Mouse (Mus musculus) lung, embryonic 16.5 days (tissue): ENCODE measurements around the gene Gm10644. TPM values are rescaled to one million over a fixed set of nuclear protein-coding genes. Genes with fewer than 3 reads are reported as not detected.
A peak's percentile ranks its signal among the peaks of the same experiment; 100 is the strongest.
"Not testable (repeated sequence)": the region's sequence is repeated elsewhere in the genome, so short reads cannot be mapped to it uniquely, and the experiment has no call there.

Source experiments
- ATAC-seq: fragments of 200-750 bp; cut with Nextera tagmentation; 2 replicates; pipeline ENCODE4 v1.8.0; 2017; ENCODE audit warnings: low read depth, mild to moderate bottlenecking, moderate library complexity
- H3K27ac ChIP-seq: fragments of 300-500 bp; sonication (generic); 2 replicates; pipeline ENCODE4 v1.5.1; 2014; ENCODE audit warnings: mild to moderate bottlenecking, control low read depth, low read length
- H3K27me3 ChIP-seq: fragments of 300-500 bp; sonication (generic); 2 replicates; pipeline ENCODE4 v1.6.1; 2014; ENCODE audit warnings: low read depth, low read length, mixed read lengths; ENCODE audit not compliant: control insufficient read depth, insufficient read depth
- H3K36me3 ChIP-seq: fragments of 300-500 bp; sonication (generic); 2 replicates; pipeline ENCODE4 v1.6.1; 2014; ENCODE audit warnings: low read length; ENCODE audit not compliant: control insufficient read depth, insufficient read depth
- H3K4me1 ChIP-seq: fragments of 300-500 bp; sonication (generic); replicated peaks from 2 replicates; pipeline ENCODE4 v1.6.1; 2014; ENCODE audit warnings: low read length, mixed read lengths; ENCODE audit not compliant: control insufficient read depth, insufficient read depth
- H3K4me2 ChIP-seq: fragments of 300-500 bp; sonication (generic); 2 replicates; pipeline ENCODE4 v1.6.1; 2014; ENCODE audit warnings: low read depth, low read length, control low read depth
- H3K4me3 ChIP-seq: fragments of 300-500 bp; sonication (generic); 2 replicates; pipeline ENCODE4 v1.5.1; 2014; ENCODE audit warnings: mild to moderate bottlenecking, low read length, control low read depth
- H3K9ac ChIP-seq: fragments of 300-500 bp; sonication (generic); 2 replicates; pipeline ENCODE4 v1.6.1; 2014; ENCODE audit warnings: low read length, control low read depth
- H3K9me3 ChIP-seq: fragments of 300-500 bp; sonication (generic); 2 replicates; pipeline ENCODE4 v1.6.1; 2016; ENCODE audit warnings: low read length; ENCODE audit not compliant: control insufficient read depth
- WGBS: fragments of 180-500 bp; shearing (Covaris S2); extraction: QIAGEN DNeasy Blood & Tissue Kit; methylation state at CpG from one replicate; pipeline ENCODE4 v1.1.7; 2014; 5-methylcytosine and 5-hydroxymethylcytosine counted together
- polyA plus RNA-seq: library from polyadenylated mRNA; unstranded; fragments of >200 nt; fragmentation: Nextera tagmentation; extraction: Ambion mirVana; gene quantifications from 2 replicates; pipeline ENCODE4 v1.2.1, GENCODE M21; 2015

Gene Gm10644
- polyA plus RNA-seq, 1 experiment from 2014 or later = 0.69 TPM

- H3K4me2 ChIP-seq, H3K4me3 ChIP-seq, H3K4me1 ChIP-seq, H3K9ac ChIP-seq, H3K27ac ChIP-seq, ATAC-seq, H3K27me3 ChIP-seq, H3K9me3 ChIP-seq: not testable (repeated sequence)
- whole genome bisulfite sequencing = 92% methylated on average over 2 of the region's 2 CpGs
- peaks cover 50% of the 10 kb centered on the region for H3K36me3 ChIP-seq
These were observed 28.2 kb upstream of the Gm10644 start for GRCm38 (mm10) chr8:83983222-83983621.

DNA sequence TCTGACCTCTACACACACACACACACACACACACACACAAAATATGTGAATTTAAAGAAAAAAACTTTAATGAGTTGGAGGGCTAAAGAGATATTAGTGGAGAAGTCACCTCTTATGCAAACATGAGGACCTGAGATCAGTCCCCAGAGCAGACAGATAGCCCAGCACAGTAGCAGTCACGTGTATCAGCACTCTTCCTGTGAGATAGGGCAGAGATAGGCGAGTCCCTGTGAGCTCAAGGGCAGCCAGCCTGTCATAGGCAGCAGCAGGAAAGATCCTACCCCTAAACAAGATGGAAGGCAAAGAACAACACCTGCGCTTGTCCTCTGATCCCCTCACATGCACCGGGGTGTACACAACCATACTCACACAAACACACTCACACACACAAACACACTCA lies 27.4 kb upstream of the Gm10644 start:
- no peak overlapping the region for H3K27ac ChIP-seq
- peaks cover 4% of the 10 kb centered on the region for H3K4me1 ChIP-seq
- H3K4me3 ChIP-seq = no peak overlapping the region
- no peak overlapping the region for H3K4me2 ChIP-seq
- no peaks in the 10 kb centered on the region for H3K27me3 ChIP-seq
- no peak overlapping the region for H3K9ac ChIP-seq
- peaks cover 43% of the 10 kb centered on the region for H3K36me3 ChIP-seq
- no peaks in the 10 kb centered on the region for H3K9me3 ChIP-seq
- 77% methylated on average over 4 of the region's 4 CpGs for WGBS
- ATAC-seq = no peak

GRCm38 (mm10) chr8:83981533-83981932 lies 26.5 kb upstream of the Gm10644 start:
- H3K9ac ChIP-seq = no peak overlapping the region
- no peak overlapping the region for H3K4me3 ChIP-seq
- H3K9me3 ChIP-seq = no peaks in the 10 kb centered on the region
- 94% methylated on average over 7 of the region's 7 CpGs for WGBS
- peaks cover 12% of the 10 kb centered on the region for H3K4me1 ChIP-seq
- H3K36me3 ChIP-seq = peaks cover 34% of the 10 kb centered on the region
- no peak overlapping the region for H3K4me2 ChIP-seq
- H3K27ac ChIP-seq = no peak overlapping the region
- no peaks in the 10 kb centered on the region for H3K27me3 ChIP-seq
- no peak for ATAC-seq

GRCm38 (mm10) chr8:83980845-83981244 lies 25.8 kb upstream of the Gm10644 start:
- Histone ChIP-seq H3K27me3 (no peaks in the 10 kb centered on the region), H3K4me2 (no peak overlapping the region), H3K9ac (no peak overlapping the region), H3K27ac (no peak overlapping the region), H3K9me3 (no peaks in the 10 kb centered on the region), H3K4me3 (no peak overlapping the region), H3K4me1 (peaks cover 12% of the 10 kb centered on the region), H3K36me3 (peaks cover 29% of the 10 kb centered on the region)
- 75% methylated on average over 8 of the region's 8 CpGs for WGBS
- ATAC-seq = no peak

DNA sequence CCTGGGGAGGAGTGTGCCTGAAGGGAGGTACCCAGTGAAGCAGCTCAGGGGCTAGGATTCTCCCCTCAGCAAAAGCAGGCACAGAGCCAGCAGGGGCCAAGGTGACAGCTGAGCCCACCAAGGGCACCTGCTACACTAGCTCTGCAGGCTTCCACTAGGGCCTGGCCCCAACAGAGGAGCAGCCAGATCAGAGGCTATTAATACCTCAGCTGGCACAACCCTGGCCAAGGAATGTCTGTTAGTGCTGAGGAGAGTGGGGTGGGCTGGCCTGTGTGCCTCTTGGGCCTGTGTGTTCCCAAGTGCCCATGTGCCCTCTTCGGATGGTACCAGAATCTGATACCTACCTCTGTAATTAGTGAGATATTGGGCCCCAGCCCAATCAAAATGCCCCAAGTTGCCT lies 25.2 kb upstream of the Gm10644 start:
- WGBS = 75% methylated on average over 1 of the region's 1 CpGs
- Histone ChIP-seq H3K9me3 (no peaks in the 10 kb centered on the region), H3K36me3 (peaks cover 29% of the 10 kb centered on the region), H3K4me2 (no peak overlapping the region), H3K27ac (no peak overlapping the region), H3K27me3 (no peaks in the 10 kb centered on the region), H3K9ac (no peak overlapping the region), H3K4me3 (no peak overlapping the region), H3K4me1 (peaks cover 12% of the 10 kb centered on the region)
- 0 out of 2 replicates have a peak, but pooled peaks have one; percentile 11 for ATAC-seq

DNA sequence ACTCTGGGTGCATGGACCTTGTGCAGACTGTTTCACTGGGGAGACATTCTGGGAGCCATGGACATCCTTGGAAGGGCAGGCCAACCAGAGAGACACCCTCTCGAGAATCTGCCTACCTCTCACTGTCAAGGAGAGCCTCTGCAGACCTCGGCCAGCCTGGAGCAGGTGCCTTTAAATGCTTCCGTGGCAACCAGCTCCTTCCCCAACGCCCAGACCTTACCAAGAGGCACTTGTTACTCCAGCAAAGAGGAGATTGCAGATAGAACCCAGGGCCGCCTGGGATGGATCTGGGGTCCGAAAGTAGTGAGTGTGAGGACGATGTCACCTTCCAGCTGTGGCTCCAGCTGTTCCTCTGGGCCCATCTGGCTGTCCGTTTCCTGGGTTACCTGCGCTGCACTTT lies 23.2 kb upstream of the Gm10644 start:
- WGBS = 66% methylated on average over 9 of the region's 9 CpGs
- Histone ChIP-seq H3K4me2 (no peak overlapping the region), H3K9ac (no peak overlapping the region), H3K36me3 (peaks cover 20% of the 10 kb centered on the region), H3K27me3 (no peaks in the 10 kb centered on the region), H3K9me3 (no peaks in the 10 kb centered on the region), H3K4me1 (peaks cover 25% of the 10 kb centered on the region), H3K4me3 (no peak overlapping the region), H3K27ac (no peak overlapping the region)
- ATAC-seq = no peak

- peaks cover 19% of the 10 kb centered on the region for H3K36me3 ChIP-seq
- no peaks in the 10 kb centered on the region for H3K9me3 ChIP-seq
- H3K4me1 ChIP-seq = peaks cover 25% of the 10 kb centered on the region
- ATAC-seq = no peak
- no peaks in the 10 kb centered on the region for H3K27me3 ChIP-seq
- H3K4me2 ChIP-seq = peak overlapping the region; percentile 6; the same call in 1 of the 2 replicates
- H3K9ac ChIP-seq = no peak overlapping the region
- no peak overlapping the region for H3K4me3 ChIP-seq
- peak overlapping the region; percentile 34; the same call in 1 of the 2 replicates for H3K27ac ChIP-seq
- WGBS = 39% methylated on average over 6 of the region's 6 CpGs
These were observed 22.6 kb upstream of the Gm10644 start for GRCm38 (mm10) chr8:83977646-83978045.

GRCm38 (mm10) chr8:83976779-83977350 lies 21.9 kb upstream of the Gm10644 start:
- H3K4me1 ChIP-seq = peaks cover 28% of the 10 kb centered on the region
- ATAC-seq = no peak
- no peak overlapping the region for H3K9ac ChIP-seq
- no peak overlapping the region for H3K4me3 ChIP-seq
- 81% methylated on average over 5 of the region's 5 CpGs for WGBS
- H3K9me3 ChIP-seq = no peaks in the 10 kb centered on the region
- no peak overlapping the region for H3K4me2 ChIP-seq
- H3K27ac ChIP-seq = no peak overlapping the region
- peaks cover 13% of the 10 kb centered on the region for H3K36me3 ChIP-seq
- no peaks in the 10 kb centered on the region for H3K27me3 ChIP-seq

DNA sequence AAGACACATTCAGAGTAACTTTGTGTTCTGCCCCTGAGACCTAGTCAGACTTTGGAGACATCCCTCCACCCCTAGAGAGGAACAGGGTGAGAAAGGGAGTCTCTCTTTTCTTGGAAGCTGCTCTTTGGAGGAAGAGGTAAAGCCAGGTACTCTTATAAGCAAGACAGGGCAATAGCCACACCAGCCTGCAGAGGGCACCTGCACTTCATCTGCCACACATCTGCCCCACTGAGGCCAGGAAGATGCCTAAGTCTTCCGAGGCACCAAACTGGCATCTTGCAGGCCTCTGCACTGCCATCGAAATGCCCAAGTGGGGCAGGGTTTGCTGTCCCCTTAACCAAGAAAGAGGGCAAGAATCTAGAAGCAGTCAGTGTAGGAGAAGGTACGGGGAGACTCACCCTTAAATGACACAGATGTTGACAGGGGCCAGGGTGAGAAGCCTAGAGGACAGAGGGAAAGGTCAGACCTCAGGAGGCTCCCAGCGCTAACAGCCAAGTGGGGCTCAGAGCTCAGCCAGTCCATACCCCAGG lies 21.2 kb upstream of the Gm10644 start:
- Histone ChIP-seq H3K4me2 (no peak overlapping the region), H3K4me3 (no peak overlapping the region), H3K9me3 (no peaks in the 10 kb centered on the region), H3K27ac (no peak overlapping the region), H3K36me3 (peaks cover 6% of the 10 kb centered on the region), H3K27me3 (no peaks in the 10 kb centered on the region), H3K4me1 (peaks cover 30% of the 10 kb centered on the region), H3K9ac (no peak overlapping the region)
- 90% methylated on average over 4 of the region's 4 CpGs for WGBS
- no peak for ATAC-seq
